Mouse (Mus musculus): ENCODE results near the gene Sbk3. TPM values are rescaled to one million over a fixed set of nuclear protein-coding genes. Genes with fewer than 3 reads are reported as not detected.

Gene Sbk3
- total RNA-seq, 1 experiment from 2014 or later = 0.15 TPM

Other genes starting within 250 kb of the Sbk3 start
- 0.24 TPM in 1 of 2 replicates, not detected in the other for gene Tmem150b, start 245.9 kb downstream of the Sbk3 start, total RNA-seq (2021)
- 64.5 and 70.1 TPM in 2 replicates for gene Kmt5c, start 231.1 kb downstream of the Sbk3 start, total RNA-seq (2021)
- 9.4 and 10.6 TPM in 2 replicates for gene Cox6b2, start 218.1 kb downstream of the Sbk3 start, total RNA-seq (2021)
- gene Fam71e2, start 199.9 kb downstream of the Sbk3 start, total RNA-seq (2021) = not detected in 2 replicates
- 0.15 TPM in 1 of 2 replicates, not detected in the other for gene Il11, start 188.3 kb downstream of the Sbk3 start, total RNA-seq (2021)
- not detected in 2 replicates for gene Tmem190, start 188.2 kb downstream of the Sbk3 start, total RNA-seq (2021)
- 13.4 and 16.4 TPM in 2 replicates for gene Tmem238, start 181.5 kb downstream of the Sbk3 start, total RNA-seq (2021)
- 922 and 1,210 TPM in 2 replicates for gene Rpl28, start 178.3 kb downstream of the Sbk3 start, total RNA-seq (2021)
- gene Ube2s, start 158.6 kb downstream of the Sbk3 start, total RNA-seq (2021) = 114 and 127 TPM in 2 replicates
- gene Shisa7, start 126.5 kb downstream of the Sbk3 start, total RNA-seq (2021) = 2.0 and 2.2 TPM in 2 replicates
- gene Isoc2b, start 100.9 kb downstream of the Sbk3 start, total RNA-seq (2021) = 24.0 and 30.5 TPM in 2 replicates
- 42.1 and 48.2 TPM in 2 replicates for gene Isoc2a, start 94.0 kb downstream of the Sbk3 start, total RNA-seq (2021)
- gene Gm36210, start 64.7 kb downstream of the Sbk3 start, total RNA-seq (2021) = not detected in 2 replicates
- 16.4 and 19.0 TPM in 2 replicates for gene Zfp628, start 56.0 kb downstream of the Sbk3 start, total RNA-seq (2021)
- gene Nat14, start 49.1 kb downstream of the Sbk3 start, total RNA-seq (2021) = 7.7 and 9.1 TPM in 2 replicates
- gene Ssc5d, start 45.4 kb downstream of the Sbk3 start, total RNA-seq (2021) = 2.0 and 3.2 TPM in 2 replicates
- 0.55 TPM in 1 of 2 replicates, not detected in the other for gene Sbk2, start 6.8 kb downstream of the Sbk3 start, total RNA-seq (2021)
- gene Zfp579, start 25.0 kb upstream of the Sbk3 start, total RNA-seq (2021) = 21.1 and 31.6 TPM in 2 replicates
- 15.3 and 17.6 TPM in 2 replicates for gene Zfp524, start 43.2 kb upstream of the Sbk3 start, total RNA-seq (2021)
- gene Fiz1, start 43.5 kb upstream of the Sbk3 start, total RNA-seq (2021) = 18.7 and 26.4 TPM in 2 replicates
- gene Gm44973, start 44.3 kb upstream of the Sbk3 start, total RNA-seq (2021) = not detected in 2 replicates
- 27.7 and 34.3 TPM in 2 replicates for gene Zfp865, start 49.2 kb upstream of the Sbk3 start, total RNA-seq (2021)
- gene Ccdc106, start 49.4 kb upstream of the Sbk3 start, total RNA-seq (2021) = 1.00 and 1.1 TPM in 2 replicates
- 1.1 TPM in 1 of 2 replicates, not detected in the other for gene 4632433K11Rik, start 63.0 kb upstream of the Sbk3 start, total RNA-seq (2021)
- gene Zfp784, start 67.3 kb upstream of the Sbk3 start, total RNA-seq (2021) = 4.7 and 5.5 TPM in 2 replicates
- gene Zfp580, start 80.4 kb upstream of the Sbk3 start, total RNA-seq (2021) = 7.9 and 8.8 TPM in 2 replicates
- 191 and 195 TPM in 2 replicates for gene U2af2, start 91.0 kb upstream of the Sbk3 start, total RNA-seq (2021)
- gene Epn1, start 109.1 kb upstream of the Sbk3 start, total RNA-seq (2021) = 140 and 152 TPM in 2 replicates
- gene Rfpl4, start 145.8 kb upstream of the Sbk3 start, total RNA-seq (2021) = not detected in 2 replicates
- 1.3 and 1.7 TPM in 2 replicates for gene Rasl2-9, start 154.8 kb upstream of the Sbk3 start, total RNA-seq (2021)
- not detected in 2 replicates for gene Vmn1r55, start 178.5 kb upstream of the Sbk3 start, total RNA-seq (2021)
- gene Vmn1r56, start 225.6 kb upstream of the Sbk3 start, total RNA-seq (2021) = not detected in 2 replicates
- gene Vmn1r57, start 247.3 kb upstream of the Sbk3 start, total RNA-seq (2021) = not detected in 2 replicates